Mouse (Mus musculus): ENCODE measurements around the gene Dntt.
A peak's percentile ranks its signal among the peaks of the same experiment; 100 is the strongest.

Dntt gene

GRCm38 (mm10) chr19:41054702-41055101 lies 25.6 kb downstream of the Dntt start:
- DNase-seq (ENCODE audit: low spot score): no peak

DNA sequence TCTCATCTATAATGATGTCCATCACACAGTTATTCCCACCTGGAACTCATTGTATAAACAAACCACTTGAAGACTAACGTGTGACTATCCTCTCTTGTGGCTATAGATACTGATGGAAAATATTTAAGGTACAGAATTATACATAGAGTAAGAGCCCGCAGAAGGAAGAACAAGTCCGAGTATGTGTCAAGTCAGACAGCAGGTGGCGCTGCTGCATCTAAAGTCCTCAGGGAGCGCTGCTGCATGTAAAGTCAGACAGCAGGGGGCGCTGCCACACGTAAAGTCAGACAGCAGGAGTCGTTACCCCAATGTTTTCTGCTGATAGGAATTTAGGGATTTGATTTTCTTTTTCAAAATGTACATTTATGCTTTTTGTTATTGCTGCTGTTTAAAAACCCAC lies 42.4 kb downstream of the Dntt start:
- DNase-seq (ENCODE audit: low spot score): peak; percentile 80

DNA sequence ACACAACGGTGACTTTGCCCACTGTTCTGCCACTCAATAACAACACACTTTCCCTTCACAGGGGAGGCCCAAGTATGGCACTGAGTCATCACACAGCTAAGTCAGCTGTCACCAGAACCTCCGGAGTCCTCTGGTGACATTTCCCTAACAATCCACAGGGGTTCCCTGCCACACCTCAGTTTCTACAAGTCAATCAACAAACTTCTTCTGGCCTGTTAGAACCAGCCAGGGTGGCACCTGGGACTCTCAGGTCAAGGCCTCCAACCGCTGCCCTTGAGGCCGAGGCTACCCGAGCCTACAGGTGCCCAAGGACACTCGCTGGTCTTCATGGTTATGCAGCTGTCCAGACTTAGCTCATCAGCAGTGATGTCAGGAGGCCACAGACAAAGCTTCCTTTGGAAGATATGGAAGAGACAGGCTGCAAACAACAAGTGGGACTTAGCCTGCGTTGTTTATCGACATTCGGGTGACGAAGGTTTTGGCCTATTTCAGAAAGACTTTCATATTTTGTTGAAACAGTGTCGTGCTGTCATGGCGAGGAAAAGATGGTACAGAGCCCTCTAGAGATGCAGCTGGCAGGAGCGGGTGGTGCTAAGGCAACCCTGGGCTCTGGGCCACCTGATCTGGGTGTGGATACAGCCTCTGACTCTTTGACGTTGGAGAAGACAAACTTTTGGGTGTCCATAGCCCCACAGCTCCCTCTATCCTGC lies 44.8 kb downstream of the Dntt start:
- no peak for DNase-seq (ENCODE audit: low spot score)

DNA sequence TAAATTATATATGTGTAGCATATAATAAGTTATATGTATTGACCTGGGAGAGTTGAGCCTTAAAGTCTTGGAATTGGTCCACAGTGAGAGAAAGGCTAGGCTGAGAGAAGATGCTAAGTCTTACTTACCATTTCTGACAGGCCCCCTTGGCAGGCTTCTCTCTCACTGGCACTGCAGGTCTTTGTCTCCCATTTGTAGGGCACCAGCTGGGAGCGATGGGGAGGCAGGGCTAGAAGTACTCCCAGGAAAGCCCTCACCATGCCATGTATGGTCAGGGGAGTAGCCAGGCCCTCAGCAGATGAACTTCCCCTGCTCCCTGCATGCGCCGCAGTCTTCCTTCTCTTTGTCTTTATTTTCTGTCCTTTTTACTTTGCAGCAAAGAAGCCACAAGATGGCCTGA lies 47.8 kb downstream of the Dntt start, which contains the start of gene Opalin:
Gene Opalin (minus strand): TSS at position 208 of the 400 bp plus-strand sequence.
- no peak for DNase-seq (ENCODE audit: low spot score)

DNA sequence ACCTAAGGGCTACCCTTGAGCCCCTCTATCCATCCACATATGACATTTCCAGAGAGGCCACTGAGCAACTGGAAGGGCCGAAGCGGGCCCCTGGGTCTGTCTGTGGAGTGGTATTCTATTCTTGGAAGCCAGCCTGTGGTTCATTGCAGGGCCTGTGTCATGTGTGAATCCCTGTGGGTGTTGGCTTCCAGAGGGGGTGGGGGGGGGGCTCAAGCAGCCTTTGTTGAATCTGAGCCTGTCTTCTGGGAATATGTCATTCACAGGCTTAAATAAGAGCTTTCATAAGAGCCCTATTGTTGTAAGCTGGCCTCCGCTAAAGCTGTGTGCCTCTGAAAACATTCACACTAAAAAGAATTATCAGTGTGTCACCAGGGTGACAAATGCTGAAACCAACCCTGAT lies 52.5 kb downstream of the Dntt start:
- DNase-seq (ENCODE audit: low spot score): no peak

DNA sequence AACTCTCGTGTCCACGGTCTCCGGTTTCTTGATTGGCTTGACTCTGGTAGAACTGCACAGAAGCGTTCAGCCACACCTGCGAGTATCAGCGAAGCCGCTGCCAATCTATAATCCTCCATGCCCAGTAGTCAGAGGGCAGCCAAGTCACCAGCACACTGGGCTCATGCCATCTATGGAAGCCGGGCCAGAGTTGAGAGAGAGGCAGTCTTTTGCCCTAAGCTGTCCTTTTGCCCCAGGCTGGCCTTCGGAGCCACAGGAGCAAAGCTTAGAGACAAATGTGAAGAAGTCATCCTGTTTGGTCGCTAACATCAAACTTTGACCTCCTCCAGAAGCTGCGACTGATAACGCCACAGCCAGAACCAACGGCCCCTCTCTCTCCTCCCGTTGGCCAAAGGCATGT lies 54.6 kb downstream of the Dntt start:
- DNase-seq (ENCODE audit: low spot score): no peak

GRCm38 (mm10) chr19:41086289-41086688 lies 57.2 kb downstream of the Dntt start:
- DNase-seq (ENCODE audit: low spot score): no peak

DNA sequence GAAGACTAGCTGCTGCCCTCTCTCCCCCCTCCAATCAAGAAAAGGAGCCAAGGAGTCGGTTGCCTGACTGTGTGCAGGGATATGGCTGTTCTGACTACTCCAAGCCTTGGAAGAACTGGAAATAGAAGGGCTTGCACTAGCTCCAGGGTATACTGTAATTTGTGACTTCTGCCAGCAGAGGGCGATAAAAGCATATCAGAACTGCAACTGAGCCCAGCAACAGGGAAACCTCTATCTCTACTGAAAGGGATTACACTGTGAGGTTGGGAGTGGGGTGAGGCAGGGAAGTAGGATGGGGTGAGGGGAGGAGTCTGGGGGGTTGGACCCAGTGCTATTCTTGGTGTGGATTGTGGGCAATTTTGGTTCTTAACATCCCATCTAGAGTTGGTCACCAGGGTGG lies 57.6 kb downstream of the Dntt start:
- peak; percentile 42 for DNase-seq (ENCODE audit: low spot score)

DNA sequence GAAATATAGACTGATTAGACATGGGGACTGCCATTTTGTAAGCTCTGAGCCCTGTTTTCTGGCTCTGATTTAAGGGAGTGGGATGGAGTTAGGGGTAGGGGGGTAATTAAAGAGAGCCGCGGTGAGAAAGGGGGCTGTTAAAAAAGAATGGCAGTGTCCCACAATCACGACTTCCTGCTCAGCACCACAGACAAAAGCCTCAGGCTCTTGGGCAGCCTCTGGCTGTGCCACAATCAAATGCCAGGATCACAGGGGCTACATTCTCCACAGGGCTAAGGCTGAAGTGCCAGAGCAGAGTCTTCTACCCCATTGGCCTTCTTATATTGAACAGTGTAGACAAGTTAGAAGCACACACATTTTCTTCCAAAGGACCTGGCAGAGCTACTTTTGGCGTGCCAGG lies 58.8 kb downstream of the Dntt start:
- no peak for DNase-seq (ENCODE audit: low spot score)

DNA sequence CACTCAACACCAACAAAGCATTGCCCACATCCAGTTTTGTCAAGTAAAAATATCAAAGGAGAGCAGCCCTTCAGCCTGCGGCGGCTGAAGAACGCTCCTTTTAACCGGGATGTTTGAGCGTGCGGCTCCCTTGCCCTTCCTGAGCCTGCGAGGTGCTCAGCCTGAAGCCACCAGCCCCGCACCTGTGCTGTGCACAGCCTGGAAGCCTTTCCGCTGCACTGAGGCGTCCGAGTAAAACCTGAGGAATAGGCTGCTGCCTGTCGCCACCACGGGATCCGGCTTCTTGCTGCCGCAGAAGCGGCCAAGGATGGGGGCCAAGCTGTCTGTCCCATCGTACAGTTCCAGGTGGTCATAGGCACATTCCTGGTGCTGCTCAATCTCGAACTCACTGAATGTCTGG lies 59.4 kb downstream of the Dntt start:
- no peak for DNase-seq (ENCODE audit: low spot score)

DNA sequence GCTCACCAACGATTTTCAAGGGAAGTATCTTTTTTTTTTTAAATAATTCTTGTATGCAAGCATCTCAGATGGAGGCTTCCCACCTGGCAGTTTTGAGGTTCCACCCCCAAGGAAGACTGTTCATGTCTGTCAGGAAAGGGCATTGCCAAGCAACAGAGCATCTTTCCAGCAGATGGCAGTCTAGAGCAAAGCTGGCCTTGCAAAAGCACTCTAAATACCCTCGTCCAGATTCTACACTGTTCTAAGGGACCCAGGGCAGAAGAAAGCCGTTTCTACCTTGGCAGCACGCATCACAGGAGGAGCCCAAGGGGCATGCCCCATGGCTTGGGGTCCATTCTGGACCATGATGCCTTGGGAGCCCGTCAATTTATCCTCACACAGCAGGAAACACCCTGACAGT lies 60.8 kb downstream of the Dntt start:
- no peak for DNase-seq (ENCODE audit: low spot score)

- DNase-seq (ENCODE audit: low spot score): no peak
Observed at GRCm38 (mm10) chr19:41091901-41092300, 62.8 kb downstream of the Dntt start.

DNA sequence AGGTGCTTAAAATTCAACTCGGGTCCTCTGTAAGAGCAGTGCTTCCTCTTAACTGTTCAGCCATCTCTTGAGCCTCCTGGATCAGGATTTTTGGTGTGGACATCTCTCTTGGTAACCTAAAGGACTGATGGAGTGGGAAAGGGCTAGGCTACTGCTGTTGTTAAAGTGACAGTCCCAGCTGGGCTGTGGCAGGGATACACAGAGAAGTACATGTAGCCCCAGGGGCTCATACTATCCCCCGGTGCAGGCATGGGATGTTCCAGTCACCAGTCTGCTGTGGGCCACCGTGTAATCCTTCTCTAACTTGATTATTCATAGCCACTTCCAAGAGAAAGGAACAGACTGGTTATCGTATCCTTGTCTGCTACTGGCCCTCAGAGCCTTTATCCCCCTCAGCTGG lies 68.0 kb downstream of the Dntt start:
- no peak for DNase-seq (ENCODE audit: low spot score)

DNA sequence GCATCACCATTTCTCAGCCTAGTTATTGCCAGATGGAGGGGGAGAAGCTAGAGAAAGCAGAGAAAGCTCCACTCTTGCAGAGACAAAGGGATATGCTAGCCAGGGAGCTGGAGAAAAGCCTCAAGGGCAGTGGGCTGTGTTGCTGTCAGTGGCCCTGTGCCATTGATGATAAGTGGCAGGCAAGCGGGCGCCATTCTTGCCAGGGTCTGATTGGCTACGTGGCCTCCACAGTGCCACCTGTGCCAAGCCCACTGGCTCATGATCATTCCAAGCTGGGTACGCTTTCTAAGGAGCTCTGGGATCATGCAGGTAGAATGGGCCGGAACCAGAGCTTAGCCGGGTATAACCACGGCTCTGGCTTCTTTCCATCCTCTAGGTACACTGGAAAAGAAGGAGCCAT lies 71.8 kb downstream of the Dntt start:
- DNase-seq (ENCODE audit: low spot score): no peak

DNA sequence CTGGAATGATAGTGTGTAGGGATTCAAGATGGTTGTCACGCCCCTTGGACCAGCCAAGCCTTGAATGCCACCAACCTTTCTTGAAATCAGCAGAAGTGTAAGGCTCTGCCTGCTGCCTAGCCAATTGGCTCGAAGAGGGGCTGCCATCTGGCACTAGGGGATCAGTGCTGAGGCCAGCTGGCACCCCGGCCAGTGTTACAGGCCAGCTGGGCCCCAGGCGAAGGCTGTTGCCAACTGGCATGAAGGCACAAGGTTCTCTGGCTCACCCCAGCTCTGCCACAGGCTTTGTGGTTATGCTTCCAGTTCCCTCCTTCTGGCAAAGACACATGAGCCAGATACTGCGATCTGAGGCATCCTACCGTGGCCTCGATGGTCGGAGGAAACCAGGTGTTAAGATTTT lies 72.3 kb downstream of the Dntt start:
- no peak for DNase-seq (ENCODE audit: low spot score)

DNA sequence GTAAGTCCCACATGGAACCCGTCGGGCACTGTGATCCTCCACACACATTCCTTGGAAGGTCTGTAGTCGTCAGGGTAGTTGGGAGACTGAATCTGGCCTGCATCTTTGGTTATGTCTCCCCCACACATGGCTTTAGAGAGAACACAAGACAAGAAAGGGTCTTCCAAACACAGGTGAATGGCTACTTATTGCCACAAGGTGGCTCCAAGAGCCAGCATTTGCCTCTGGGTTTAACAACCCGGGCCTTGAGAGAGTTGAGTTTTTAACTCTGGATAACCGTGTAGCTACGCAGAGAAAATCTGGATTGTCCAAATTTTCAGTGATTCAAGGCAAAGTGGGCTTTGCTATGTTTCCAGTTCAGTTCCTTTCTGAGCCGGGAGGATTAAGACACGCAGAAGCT lies 75.8 kb downstream of the Dntt start:
- DNase-seq (ENCODE audit: low spot score): no peak

DNA sequence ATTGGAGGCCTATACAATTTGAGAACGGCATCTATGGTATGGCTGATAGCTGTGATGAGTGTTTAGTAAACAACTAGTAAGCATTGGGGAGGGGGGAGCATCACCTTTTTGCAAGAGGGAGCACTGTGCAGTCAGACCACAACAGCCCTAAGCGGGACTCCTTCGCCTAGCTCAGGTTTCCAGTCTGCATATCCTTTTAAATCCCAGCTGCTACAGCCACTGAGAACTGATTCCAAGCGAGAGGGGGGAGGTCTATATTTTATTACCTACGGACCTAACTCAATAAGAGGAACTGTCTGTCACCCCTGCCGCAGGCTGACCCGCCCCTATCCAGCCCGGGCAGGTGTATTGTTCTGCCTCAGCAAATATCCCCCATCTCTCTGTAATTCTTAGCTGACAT lies 78.5 kb downstream of the Dntt start:
- DNase-seq (ENCODE audit: low spot score): no peak

GRCm38 (mm10) chr19:41108666-41109065 lies 79.6 kb downstream of the Dntt start:
- no peak for DNase-seq (ENCODE audit: low spot score)
